Mouse (Mus musculus) neural tube, embryonic 13.5 days (tissue): ENCODE measurements around the gene Zfp936. TPM values are rescaled to one million over a fixed set of nuclear protein-coding genes. Genes with fewer than 3 reads are reported as not detected.
"Not testable (repeated sequence)": the region's sequence is repeated elsewhere in the genome, so short reads cannot be mapped to it uniquely, and the experiment has no call there.

Experiments used
- ATAC-seq: fragments of 200-750 bp; cut with Nextera tagmentation; 2 replicates; pipeline ENCODE4 v1.8.0; 2017; ENCODE audit warnings: low read depth, mild to moderate bottlenecking, moderate TSS enrichment, moderate library complexity
- H3K27ac ChIP-seq: fragments of 300-500 bp; sonication (generic); replicated peaks from 2 replicates; pipeline ENCODE4 v1.5.1; 2015; ENCODE audit warnings: moderate library complexity, mild to moderate bottlenecking, inconsistent platforms
- H3K27me3 ChIP-seq: fragments of 300-500 bp; sonication (generic); 2 replicates; pipeline ENCODE4 v1.6.1; 2015; ENCODE audit warnings: mild to moderate bottlenecking, inconsistent platforms
- H3K36me3 ChIP-seq: fragments of 300-500 bp; sonication (generic); 2 replicates; pipeline ENCODE4 v1.6.1; 2015; ENCODE audit warnings: mild to moderate bottlenecking, inconsistent platforms
- H3K4me1 ChIP-seq: fragments of 300-500 bp; sonication (generic); replicated peaks from 2 replicates; pipeline ENCODE4 v1.6.1; 2015; ENCODE audit warnings: inconsistent platforms
- H3K4me2 ChIP-seq: fragments of 300-500 bp; sonication (generic); 2 replicates; pipeline ENCODE4 v1.6.1; 2015; ENCODE audit warnings: inconsistent platforms, mild to moderate bottlenecking, moderate library complexity
- H3K4me3 ChIP-seq: fragments of 300-500 bp; sonication (generic); 2 replicates; pipeline ENCODE4 v1.5.1; 2015; ENCODE audit warnings: mild to moderate bottlenecking, inconsistent platforms
- H3K9ac ChIP-seq: fragments of 300-500 bp; sonication (generic); 2 replicates; pipeline ENCODE4 v1.6.1; 2015; ENCODE audit warnings: moderate library complexity, mild to moderate bottlenecking, inconsistent platforms
- H3K9me3 ChIP-seq: fragments of 300-500 bp; sonication (generic); 2 replicates; pipeline ENCODE4 v1.6.1; 2016; ENCODE audit warnings: inconsistent platforms
- WGBS: fragments of 180-500 bp; shearing (Covaris S2); methylation state at CpG from one replicate; pipeline ENCODE4 v1.1.7; 2015; 5-methylcytosine and 5-hydroxymethylcytosine counted together
- microRNA-seq: library from miRNA; unstranded; fragments of <30 nt; microRNA quantifications from one replicate; pipeline ENCODE4, GENCODE M21; 2016
- polyA plus RNA-seq: library from polyadenylated mRNA; unstranded; fragments of >200 nt; fragmentation: Nextera tagmentation; extraction: Ambion mirVana; gene quantifications from 2 replicates; pipeline ENCODE4 v1.2.1, GENCODE M21; 2015

The Zfp936 gene
- polyA plus RNA-seq, result not detected in 2 replicates

DNA sequence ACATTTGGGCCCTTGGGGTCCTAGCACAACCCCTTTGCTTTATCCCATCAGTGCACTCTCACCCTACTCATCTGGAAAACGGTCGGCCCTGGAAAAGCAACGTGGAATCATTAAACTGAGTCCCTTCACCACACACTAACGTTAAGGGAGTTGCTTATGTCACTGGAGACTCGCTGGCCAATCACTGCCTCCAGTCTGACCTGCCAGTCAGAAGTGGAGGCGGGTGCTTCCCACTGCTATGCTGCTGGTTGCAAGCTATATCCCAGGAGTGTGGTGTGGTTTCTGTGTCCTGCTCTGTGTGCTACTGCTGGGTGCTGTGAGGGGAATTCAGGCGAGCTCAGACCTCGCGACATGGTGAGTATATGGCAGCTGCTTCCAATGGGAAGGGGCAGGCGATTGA is at the start of gene Zfp936:
Zfp936 (plus strand) TSS at position 301 of the 400 bp plus-strand sequence.
- not testable (repeated sequence) for H3K4me1 ChIP-seq, ATAC-seq, H3K27me3 ChIP-seq, H3K4me2 ChIP-seq, H3K9ac ChIP-seq, H3K36me3 ChIP-seq, H3K4me3 ChIP-seq, H3K27ac ChIP-seq
- WGBS, result 79% methylated on average over 10 of the region's 10 CpGs
- H3K9me3 ChIP-seq, result peaks cover 19% of the 10 kb centered on the region

DNA sequence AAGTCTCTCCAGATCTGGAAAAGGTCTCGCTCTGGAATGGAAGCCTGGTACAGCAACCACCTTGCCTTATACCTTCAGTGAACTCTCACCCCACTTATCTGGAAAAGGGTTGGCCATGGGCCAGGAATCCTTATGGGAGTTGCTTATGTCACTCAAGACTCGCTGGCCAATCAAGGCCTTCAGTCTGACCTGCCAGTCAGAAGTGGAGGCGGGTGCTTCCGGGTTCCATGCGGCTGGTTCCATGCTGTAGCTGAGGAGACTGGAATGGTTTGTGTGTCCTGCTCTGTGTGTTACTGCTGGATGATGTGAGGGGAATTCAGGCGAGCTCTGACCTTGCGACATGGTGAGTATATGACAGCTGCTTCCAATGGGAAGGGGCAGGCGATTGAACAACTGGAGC is 36.2 kb upstream of the Zfp936 start:
- Histone ChIP-seq H3K4me3 (no peak overlapping the region), H3K27ac (no peak overlapping the region), H3K9ac (no peak overlapping the region), H3K4me1 (no peaks in the 10 kb centered on the region), H3K27me3 (no peaks in the 10 kb centered on the region), H3K4me2 (no peak overlapping the region), H3K9me3 (peaks cover 19% of the 10 kb centered on the region), H3K36me3 (no peaks in the 10 kb centered on the region)
- no peak for ATAC-seq
- WGBS, result 86% methylated on average over 8 of the region's 8 CpGs

DNA sequence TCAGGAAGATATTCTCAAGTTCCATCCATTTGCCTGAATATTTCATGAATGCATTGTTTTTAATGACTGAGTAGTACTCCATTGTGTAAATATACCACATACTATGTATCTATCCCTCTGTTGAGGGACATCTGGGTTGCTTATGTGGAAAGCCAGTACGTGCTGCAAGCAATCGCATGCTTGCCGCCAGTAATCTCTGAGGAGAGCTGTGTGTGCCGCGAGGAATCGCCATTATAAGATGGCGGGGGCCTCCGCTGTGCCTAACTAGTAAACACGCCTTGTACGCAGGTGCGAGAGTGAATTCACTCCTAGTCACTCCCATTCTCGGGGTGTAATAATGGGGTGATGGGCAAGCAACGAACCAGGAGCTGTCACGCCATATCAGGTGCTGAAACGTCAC is 14.7 kb downstream of the Zfp936 start:
- H3K36me3 ChIP-seq, H3K4me3 ChIP-seq, H3K27ac ChIP-seq, H3K4me1 ChIP-seq, H3K27me3 ChIP-seq, H3K9ac ChIP-seq, ATAC-seq, H3K4me2 ChIP-seq: not testable (repeated sequence)
- H3K9me3 ChIP-seq, result peaks cover 53% of the 10 kb centered on the region
- 92% methylated on average over 15 of the region's 15 CpGs for WGBS

DNA sequence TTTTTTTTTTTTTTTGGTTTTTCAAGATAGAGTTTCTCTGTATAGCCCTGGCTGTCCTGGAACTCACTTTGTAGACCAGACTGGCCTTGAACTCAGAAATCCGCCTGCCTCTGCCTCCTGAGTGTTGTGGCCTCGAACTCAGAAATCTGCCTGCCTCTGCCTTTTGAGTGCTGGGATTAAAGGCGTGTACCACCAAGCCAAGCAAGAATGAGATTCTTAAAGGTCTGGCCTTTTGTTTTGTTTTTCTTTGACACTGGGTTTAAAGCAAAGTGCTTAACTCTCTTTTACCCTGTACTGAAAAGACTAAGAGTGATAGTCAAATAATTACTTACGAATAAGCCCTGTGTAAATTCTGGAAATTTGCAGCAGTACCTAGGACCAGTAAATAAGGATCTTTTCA is 50.1 kb downstream of the Zfp936 start:
- H3K4me3 ChIP-seq, H3K36me3 ChIP-seq, ATAC-seq, H3K27ac ChIP-seq, H3K27me3 ChIP-seq, H3K4me2 ChIP-seq, H3K4me1 ChIP-seq, H3K9ac ChIP-seq: not testable (repeated sequence)
- peaks cover 69% of the 10 kb centered on the region for H3K9me3 ChIP-seq
- WGBS, result 74% methylated on average over 4 of the region's 4 CpGs

DNA sequence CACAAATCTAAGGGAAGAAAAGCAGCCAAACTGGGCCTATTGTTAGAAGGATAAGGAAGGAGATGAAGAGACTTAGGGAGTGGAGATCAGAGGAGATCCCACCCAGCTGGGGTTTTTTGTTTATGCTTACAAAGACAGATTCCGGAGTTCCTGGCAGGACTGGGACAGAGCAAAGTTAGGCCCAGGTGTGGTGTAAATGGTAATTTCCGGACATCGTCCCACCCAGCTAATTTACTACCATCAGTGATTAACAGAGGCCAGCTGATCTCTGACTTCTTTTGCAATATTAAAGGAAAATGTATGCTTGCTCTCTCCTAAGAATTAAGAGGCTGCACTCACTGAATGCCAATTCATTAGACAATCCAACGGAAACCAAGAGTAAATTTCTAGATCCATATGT is 53.1 kb downstream of the Zfp936 start:
- not testable (repeated sequence) for H3K4me2 ChIP-seq, ATAC-seq, H3K27ac ChIP-seq, H3K27me3 ChIP-seq, H3K4me3 ChIP-seq, H3K36me3 ChIP-seq, H3K9ac ChIP-seq, H3K4me1 ChIP-seq
- peaks cover 69% of the 10 kb centered on the region for H3K9me3 ChIP-seq
- WGBS, result 82% methylated on average over 4 of the region's 4 CpGs

DNA sequence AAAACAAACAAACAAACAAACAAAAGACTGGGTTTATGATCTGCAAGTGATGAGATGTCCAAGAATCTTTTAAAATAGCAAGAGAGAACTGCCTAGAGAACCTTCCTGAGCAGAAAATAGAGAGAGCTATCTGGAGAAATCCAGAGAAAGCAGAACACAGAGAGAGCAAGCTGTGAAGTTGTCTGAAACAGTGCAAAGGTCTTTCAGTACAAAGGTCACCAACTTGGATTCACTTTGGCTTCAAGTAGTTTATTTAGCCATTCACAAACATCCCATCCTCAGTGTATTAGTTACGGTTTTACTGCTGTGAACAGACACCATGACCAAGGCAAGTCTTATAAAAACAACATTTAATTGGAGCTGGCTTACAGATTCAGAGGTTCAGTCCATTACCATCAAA is 53.8 kb downstream of the Zfp936 start:
- H3K27me3 ChIP-seq, H3K27ac ChIP-seq, H3K4me1 ChIP-seq, H3K4me2 ChIP-seq, H3K36me3 ChIP-seq, H3K4me3 ChIP-seq, ATAC-seq, H3K9ac ChIP-seq: not testable (repeated sequence)
- H3K9me3 ChIP-seq, result peaks cover 69% of the 10 kb centered on the region
- WGBS, result 85% methylated on average over 1 of the region's 1 CpGs

DNA sequence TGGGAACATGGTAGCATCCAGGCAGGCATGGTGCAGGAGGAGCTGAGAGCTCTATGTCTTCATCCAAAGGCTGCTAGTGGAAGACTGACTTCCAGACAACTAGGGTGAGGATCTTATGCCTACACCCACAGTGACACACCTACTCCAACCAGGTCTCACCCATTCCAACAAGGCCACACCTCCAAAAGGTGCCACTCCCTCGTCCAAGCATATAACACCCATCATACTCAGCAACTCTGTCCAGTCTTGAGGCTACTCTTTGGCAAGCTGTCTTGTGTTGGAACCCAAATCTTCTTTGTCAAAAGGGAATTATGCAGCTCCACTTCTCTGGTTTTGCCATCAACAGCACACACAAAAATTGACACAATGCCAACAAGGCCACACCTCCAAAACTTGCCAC is 54.2 kb downstream of the Zfp936 start:
- H3K4me2 ChIP-seq, H3K27me3 ChIP-seq, H3K36me3 ChIP-seq, H3K4me3 ChIP-seq, H3K9ac ChIP-seq, H3K4me1 ChIP-seq, ATAC-seq, H3K27ac ChIP-seq: not testable (repeated sequence)
- WGBS, result 54% methylated on average over 1 of the region's 1 CpGs
- H3K9me3 ChIP-seq, result peaks cover 69% of the 10 kb centered on the region

DNA sequence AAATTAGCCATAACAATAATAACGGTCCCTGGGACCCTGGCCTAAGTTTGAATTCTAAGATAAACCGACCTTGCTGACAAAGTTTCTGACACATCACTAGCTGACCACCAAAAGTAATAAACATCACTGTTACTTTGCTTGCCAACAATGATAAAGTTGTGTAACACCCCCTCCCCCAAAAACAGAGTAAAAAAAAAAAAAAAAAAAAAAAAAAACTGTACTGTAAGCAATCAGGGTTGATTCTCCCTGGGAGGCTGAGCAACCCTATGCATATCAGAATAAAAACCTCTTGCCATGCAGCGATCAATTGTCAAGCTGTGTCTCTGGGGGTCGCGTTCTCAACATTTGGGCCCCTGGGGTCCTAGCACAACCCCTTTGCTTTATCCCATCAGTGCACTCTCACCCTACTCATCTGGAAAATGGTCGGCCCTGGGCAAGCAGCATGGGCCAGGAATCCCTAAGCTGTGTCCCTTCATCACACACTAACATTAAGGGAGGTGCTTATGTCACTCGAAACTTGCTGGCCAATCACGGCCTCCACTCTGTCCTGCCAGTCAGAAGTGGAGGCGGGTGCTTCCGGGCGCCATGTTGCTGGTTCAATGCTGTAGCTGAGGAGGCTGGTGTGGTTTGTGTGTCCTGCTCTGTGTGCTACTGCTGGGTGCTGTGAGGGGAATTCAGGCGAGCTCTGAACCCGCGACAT is 63.1 kb downstream of the Zfp936 start:
- Histone ChIP-seq H3K9ac (no peak overlapping the region), H3K9me3 (peaks cover 71% of the 10 kb centered on the region), H3K4me2 (no peak overlapping the region), H3K4me1 (no peaks in the 10 kb centered on the region), H3K4me3 (no peak overlapping the region), H3K27me3 (no peaks in the 10 kb centered on the region), H3K27ac (no peak overlapping the region), H3K36me3 (no peaks in the 10 kb centered on the region)
- WGBS, result 89% methylated on average over 14 of the region's 14 CpGs
- no peak for ATAC-seq

DNA sequence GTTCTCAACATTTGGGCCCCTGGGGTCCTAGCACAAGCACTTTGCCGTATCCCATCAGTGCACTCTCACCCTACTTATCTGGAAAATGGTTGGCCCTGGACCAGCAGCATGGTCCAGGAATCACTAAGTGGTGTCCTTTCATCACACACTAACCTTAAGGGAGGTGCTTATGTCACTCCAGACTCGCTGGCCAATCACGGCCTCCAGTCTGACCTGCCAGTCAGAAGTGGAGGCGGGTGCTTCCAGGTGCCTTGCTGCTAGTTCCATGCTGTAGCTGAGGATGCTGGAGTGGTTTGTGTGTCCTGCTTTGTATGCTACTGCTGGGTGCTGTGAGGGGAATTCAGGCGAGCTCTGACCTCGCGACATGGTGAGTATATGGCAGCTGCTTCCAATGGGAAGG is 99.8 kb downstream of the Zfp936 start:
- WGBS, result 84% methylated on average over 7 of the region's 7 CpGs

More for the DNA sequence above, 99.8 kb downstream of the Zfp936 start:
- not testable (repeated sequence) for H3K4me2 ChIP-seq, H3K4me1 ChIP-seq, H3K27me3 ChIP-seq, ATAC-seq, H3K36me3 ChIP-seq, H3K9ac ChIP-seq, H3K4me3 ChIP-seq, H3K27ac ChIP-seq
- H3K9me3 ChIP-seq, result peaks cover 24% of the 10 kb centered on the region

Small RNA genes within 50 kb of the gene (microRNA-seq; reads per million reads assigned to microRNA genes)
- not detected for gene Gm22707

Other genes with a start within 250 kb of the Zfp936 start
- not detected in 2 replicates for gene Gm2381, start 247.0 kb upstream of the Zfp936 start, polyA plus RNA-seq
- not detected in 2 replicates for gene Vmn2r63, start 180.4 kb upstream of the Zfp936 start, polyA plus RNA-seq
- gene Gm9268, start 95.5 kb upstream of the Zfp936 start, polyA plus RNA-seq, result not detected in 2 replicates
- 16.2 and 17.4 TPM in 2 replicates for gene Zfp715, start 199.1 kb downstream of the Zfp936 start, polyA plus RNA-seq
- gene Siglecf, start 237.1 kb downstream of the Zfp936 start, polyA plus RNA-seq, result 0.17 and 0.26 TPM in 2 replicates